Mouse (Mus musculus): ENCODE measurements around the gene Gpn1. TPM values are rescaled to one million over a fixed set of nuclear protein-coding genes. Genes with fewer than 3 reads are reported as not detected.

Gpn1 gene
- polyA plus RNA-seq (2021), result 37.4 TPM

DNA sequence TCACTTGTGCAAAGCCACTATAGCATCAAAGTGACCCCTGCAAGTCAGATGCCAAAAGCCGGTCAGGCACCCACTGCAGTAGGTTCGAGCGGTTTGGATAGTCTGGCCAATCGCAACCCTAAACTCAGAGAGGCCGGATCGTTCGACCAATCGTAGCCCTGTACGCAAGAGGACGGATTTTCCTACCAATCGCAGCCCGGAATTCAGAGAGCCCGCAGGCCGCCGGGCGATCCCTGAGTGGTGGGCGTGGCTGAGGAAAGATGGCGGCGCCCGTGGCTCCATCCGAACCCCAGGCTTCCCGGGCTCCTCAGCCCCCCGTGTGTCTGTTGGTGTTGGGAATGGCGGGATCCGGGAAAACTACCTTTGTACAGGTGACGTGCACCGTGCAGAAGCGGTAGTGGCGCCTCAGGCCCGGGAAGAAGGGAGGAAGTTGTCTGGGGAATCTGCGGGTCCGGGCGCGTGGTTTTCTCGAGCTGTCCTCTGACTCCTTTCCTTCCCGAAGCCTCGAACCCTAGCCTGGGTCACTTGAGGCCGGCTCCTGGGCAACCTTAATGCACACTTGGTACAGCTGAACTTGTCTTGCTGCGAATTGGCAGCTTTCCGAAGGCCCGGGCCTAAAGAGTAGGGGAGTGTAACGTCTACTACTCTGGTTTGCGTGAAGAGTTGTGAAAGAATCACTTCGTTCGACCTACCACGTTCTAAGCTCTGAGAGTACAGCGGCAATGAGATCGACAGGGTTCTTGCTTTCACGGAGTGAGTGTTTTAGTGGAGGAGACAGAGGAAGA lies at the start of gene Gpn1:
Gene Gpn1 (plus strand): TSS at position 229 of the 785 bp plus-strand sequence.
- in situ Hi-C loops (cut with MboI; ENCODE audit: low pct_unique_long_range_greater_than_20kb), result no loop called here
- POLR2A ChIA-PET, result no interaction called here
- CTCF ChIA-PET, result no interaction called here

DNA sequence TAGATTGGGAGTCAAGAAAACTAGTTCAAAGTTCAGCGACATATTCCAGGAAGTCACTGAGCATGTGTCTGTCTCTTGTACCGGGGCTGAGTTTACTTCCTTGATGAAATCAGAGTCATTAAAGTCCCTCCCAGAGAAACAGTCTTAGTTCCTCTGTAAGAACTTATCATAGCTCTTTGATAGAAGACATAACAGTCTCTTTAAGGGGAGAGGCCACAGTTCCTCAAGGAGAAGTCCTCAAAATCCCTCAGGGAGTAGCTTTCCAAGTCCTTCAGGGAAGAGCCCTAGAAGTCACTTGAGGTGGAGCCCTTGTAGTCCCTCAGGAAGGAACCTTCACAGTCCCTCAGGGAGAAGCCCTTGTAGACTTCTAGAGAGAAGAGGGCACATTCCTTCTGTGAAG lies 43.2 kb upstream of the Gpn1 start:
- H3K27me3 ChIP-seq, result peaks cover 5% of the 10 kb centered on the region
- ChIA-PET POLR2A (no interaction called here), CTCF (no interaction called here)
- ATAC-seq (no peak), DNase-seq (ENCODE audit: low read depth, low spot score) (no peak)
- no peak for TF ChIP-seq CTCF (IDR thresholded peaks at IDR 0.05)
- in situ Hi-C loops (cut with MboI; ENCODE audit: low pct_unique_long_range_greater_than_20kb), result no loop called here

More for the DNA sequence above, at the start of gene Gpn1:
- ATAC-seq (peak; percentile 99), DNase-seq (ENCODE audit: low read depth, low spot score) (peak; percentile 70)
- peaks cover 13% of the 10 kb centered on the region for H3K27me3 ChIP-seq
- TF ChIP-seq CTCF (IDR thresholded peaks at IDR 0.05), result no peak

DNA sequence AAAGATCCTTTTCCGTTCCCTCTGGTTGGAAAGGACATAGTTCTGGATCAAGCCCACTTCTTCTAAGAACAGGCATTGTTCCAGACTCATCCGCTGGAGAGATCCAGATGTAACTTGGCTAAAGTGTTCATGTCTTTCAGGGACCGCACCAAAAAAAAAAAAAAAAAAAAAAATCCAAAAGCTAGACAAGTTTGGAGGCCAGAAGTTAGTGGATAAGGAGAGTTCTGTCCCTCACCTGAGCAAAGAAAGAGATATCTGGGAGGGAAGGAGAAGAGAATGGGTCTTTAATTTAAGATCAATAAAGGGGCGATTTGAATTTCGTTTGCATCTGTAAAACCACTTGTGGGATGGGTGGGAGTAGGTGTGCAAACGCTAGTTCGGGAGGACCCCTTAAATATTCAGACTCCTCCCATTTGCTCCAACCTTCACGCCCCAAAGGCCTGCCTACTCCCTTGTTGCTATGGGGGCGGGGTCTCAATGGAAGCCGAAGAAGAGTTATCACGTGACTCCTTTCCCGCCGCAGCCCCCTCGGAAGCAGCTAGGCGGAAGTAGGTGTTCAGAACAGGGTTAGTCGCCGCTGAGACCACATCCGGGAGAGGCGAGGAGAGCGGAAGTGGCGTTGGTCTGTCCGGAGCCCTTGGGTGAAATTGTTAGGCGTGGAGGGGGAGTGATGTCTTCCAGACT lies 42.5 kb upstream of the Gpn1 start, which contains the start of gene Zfp512:
Gene Zfp512 (plus strand): TSS at position 554 of the 684 bp plus-strand sequence.
- ChIA-PET POLR2A (interaction anchor here (0.6 to 0.7 kb wide), 4 partner anchors 16 to 1639 kb away, joined by 3 to 7 read pairs (median 4); no protein-coding TSS in a partner anchor), CTCF (interaction anchor here (2.5 kb wide), 1 partner anchor 18 kb away, joined by 11 read pairs; no protein-coding TSS in a partner anchor)
- TF ChIP-seq CTCF (IDR thresholded peaks at IDR 0.05), result no peak
- peaks cover 5% of the 10 kb centered on the region for H3K27me3 ChIP-seq
- DNase-seq (ENCODE audit: low read depth, low spot score) (peak; percentile 43), ATAC-seq (peak; percentile 74)
- in situ Hi-C loops (cut with MboI; ENCODE audit: low pct_unique_long_range_greater_than_20kb), result no loop called here

DNA sequence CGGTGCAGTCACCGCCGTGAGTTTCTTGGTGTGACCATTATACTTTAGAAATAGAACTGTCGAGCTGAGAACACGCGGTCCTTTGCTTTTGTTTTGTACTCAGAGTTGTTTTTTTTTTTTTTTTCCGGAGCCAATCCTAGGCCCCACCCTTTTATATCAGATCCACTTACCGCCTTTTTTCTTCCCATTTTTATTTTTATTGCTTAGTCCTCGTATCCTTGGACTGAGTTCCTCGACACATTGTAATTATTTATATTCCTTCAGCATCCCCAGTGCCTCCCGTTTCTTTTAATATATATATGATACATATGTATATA lies 42.0 kb upstream of the Gpn1 start:
- POLR2A ChIA-PET, result interaction anchor here (0.7 kb wide), 1 partner anchor 1639 kb away, joined by 7 read pairs; no protein-coding TSS in a partner anchor

DNA sequence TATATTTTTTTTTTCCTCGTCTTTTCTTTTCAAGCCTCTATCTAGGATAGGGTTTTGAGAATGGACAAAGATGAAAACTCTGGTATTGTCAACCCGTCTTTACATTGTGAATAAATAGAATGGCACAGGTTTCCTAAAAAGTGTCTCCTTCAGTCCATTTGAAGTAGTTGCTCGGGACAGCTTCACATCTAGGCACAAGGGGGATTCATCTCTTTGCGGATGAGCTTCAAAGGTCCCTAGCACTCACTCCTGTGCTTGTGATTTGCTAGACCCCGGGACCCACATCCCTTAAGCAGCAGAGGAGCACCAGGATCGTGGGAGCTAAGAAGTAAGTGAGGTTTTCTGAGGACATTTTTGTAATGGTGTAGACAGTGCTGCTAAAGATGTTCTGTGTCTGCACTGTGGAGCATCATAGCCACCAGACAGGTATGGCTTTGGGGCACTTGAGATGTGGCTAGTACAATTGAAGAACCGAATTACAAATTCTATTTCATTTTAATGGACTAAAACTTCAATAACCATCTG lies 41.6 kb upstream of the Gpn1 start:
- peaks cover 5% of the 10 kb centered on the region for H3K27me3 ChIP-seq
- no peak for ATAC-seq
- in situ Hi-C loops (cut with MboI; ENCODE audit: low pct_unique_long_range_greater_than_20kb), result no loop called here
- ChIA-PET POLR2A (no interaction called here), CTCF (interaction anchor here (2.5 kb wide), 1 partner anchor 17 kb away, joined by 11 read pairs; no protein-coding TSS in a partner anchor)
- DNase-seq (ENCODE audit: low read depth, low spot score), result no peak
- no peak for TF ChIP-seq CTCF (IDR thresholded peaks at IDR 0.05)

More for the DNA sequence above, 42.0 kb upstream of the Gpn1 start:
- H3K27me3 ChIP-seq, result peaks cover 5% of the 10 kb centered on the region
- DNase-seq (ENCODE audit: low read depth, low spot score), result no peak
- CTCF ChIA-PET, result interaction anchor here (2.5 kb wide), 1 partner anchor 18 kb away, joined by 11 read pairs; no protein-coding TSS in a partner anchor
- ATAC-seq, result no peak
- in situ Hi-C loops (cut with MboI; ENCODE audit: low pct_unique_long_range_greater_than_20kb), result no loop called here
- TF ChIP-seq CTCF (IDR thresholded peaks at IDR 0.05), result no peak

DNA sequence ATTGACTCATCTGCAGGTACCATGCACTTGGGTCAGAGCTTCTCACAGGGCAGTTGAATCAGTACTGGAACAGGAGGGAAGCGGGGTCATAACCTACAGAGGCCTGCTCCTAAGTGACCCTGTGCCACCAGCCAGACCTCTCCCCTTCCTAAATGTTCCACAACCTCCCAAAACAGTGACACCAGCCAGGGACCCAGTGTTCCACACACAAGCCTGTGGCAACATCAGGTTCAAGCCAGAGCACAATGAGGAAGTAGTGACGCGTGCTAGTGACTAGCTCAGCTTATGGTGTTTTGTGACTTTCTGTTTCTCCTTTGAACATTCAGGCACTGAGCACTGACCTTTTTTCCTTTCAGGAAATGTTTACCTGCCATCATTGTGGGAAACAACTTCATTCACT lies 26.7 kb upstream of the Gpn1 start:
- H3K27me3 ChIP-seq, result no peaks in the 10 kb centered on the region
- ATAC-seq (no peak), DNase-seq (ENCODE audit: low read depth, low spot score) (no peak)
- TF ChIP-seq CTCF (IDR thresholded peaks at IDR 0.05), result no peak
- in situ Hi-C loops (cut with MboI; ENCODE audit: low pct_unique_long_range_greater_than_20kb), result no loop called here
- POLR2A ChIA-PET, result interaction anchor here (0.6 to 1.1 kb wide), 2 partner anchors 16 to 308 kb away, joined by 3 to 4 read pairs; partner anchors contain the start of gene Zfp512
- CTCF ChIA-PET, result interaction anchor here (7.0 kb wide), 1 partner anchor 12 kb away, joined by 39 read pairs; no protein-coding TSS in a partner anchor

DNA sequence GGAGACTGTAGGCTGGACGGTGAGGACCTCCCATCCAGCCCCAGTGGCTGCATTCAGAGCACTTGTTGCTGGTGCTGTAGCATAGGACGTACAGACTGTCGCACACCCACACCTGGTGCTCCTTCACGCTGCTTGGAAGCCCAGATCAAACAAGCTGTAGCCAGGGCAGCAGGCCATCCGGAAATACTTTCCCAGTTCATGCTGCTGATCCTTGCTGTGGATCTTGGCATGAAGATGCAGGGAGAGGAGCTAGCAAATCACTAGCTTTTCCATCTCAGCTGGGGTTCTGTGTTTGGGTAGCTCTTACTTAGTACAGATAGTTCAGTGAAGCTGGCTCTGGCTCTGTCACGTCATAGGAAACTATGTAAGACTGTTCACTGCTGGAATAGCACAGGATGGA lies 24.8 kb upstream of the Gpn1 start:
- no peak for TF ChIP-seq CTCF (IDR thresholded peaks at IDR 0.05)
- H3K27me3 ChIP-seq, result no peaks in the 10 kb centered on the region
- in situ Hi-C loops (cut with MboI; ENCODE audit: low pct_unique_long_range_greater_than_20kb), result no loop called here
- ATAC-seq (no peak), DNase-seq (ENCODE audit: low read depth, low spot score) (no peak)
- ChIA-PET CTCF (interaction anchor here (3.2 to 7.0 kb wide), 2 partner anchors 10 to 16 kb away, joined by 11 to 39 read pairs; partner anchors contain the start of gene Zfp512), POLR2A (interaction anchor here (0.6 kb wide), 1 partner anchor 1048 kb away, joined by 4 read pairs; no protein-coding TSS in a partner anchor)

DNA sequence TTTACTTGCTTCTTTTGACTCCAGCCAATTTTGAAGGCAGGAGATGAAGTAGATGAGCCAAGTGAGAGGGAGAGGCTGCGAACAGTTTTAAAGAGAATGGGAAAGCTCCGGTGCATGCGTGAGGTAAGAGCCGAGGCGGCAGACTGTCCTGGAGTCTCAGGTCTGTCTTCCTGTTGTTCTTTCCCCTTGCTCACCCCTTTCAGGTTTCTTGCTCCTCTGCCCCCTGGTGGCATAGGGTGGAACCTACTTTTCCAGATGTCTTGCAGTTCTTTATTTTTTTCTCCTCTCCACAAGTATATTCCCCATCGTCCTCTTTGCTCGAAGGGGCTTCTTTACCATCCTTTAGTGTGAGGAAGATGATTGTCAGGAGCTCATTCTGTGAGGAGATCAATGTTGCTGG lies 24.2 kb upstream of the Gpn1 start:
- in situ Hi-C loops (cut with MboI; ENCODE audit: low pct_unique_long_range_greater_than_20kb), result no loop called here
- POLR2A ChIA-PET, result no interaction called here
- no peaks in the 10 kb centered on the region for H3K27me3 ChIP-seq
- TF ChIP-seq CTCF (IDR thresholded peaks at IDR 0.05), result peak; percentile 81
- CTCF ChIA-PET, result interaction anchor here (3.2 to 7.0 kb wide), 2 partner anchors 10 to 17 kb away, joined by 11 to 39 read pairs; partner anchors contain the start of gene Zfp512
- ATAC-seq (no peak), DNase-seq (ENCODE audit: low read depth, low spot score) (no peak)

DNA sequence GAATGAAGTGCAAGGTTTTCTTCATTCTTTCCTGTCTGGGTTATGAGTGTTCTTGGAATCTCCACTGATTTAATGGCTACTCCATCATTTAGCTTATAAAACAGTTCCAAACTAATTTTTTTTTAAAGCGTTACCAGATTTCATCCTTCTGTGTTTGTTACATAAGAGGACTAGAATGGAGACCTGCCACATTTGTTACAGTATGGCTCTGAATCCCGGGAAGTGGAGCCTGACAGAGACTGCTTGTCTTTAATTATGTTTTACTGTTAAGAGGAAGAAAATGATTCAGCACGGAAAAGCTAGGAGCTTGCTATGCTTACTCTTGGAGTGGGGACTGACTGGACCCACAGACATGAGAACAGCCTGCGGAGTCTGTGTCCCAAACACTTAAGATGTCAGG lies 14.0 kb upstream of the Gpn1 start:
- no peak for DNase-seq (ENCODE audit: low read depth, low spot score)
- TF ChIP-seq CTCF (IDR thresholded peaks at IDR 0.05), result no peak
- H3K27me3 ChIP-seq, result no peaks in the 10 kb centered on the region
- ChIA-PET CTCF (interaction anchor here (6.4 kb wide), 1 partner anchor 12 kb away, joined by 39 read pairs; no protein-coding TSS in a partner anchor), POLR2A (interaction anchor here (0.6 kb wide), 1 partner anchor 1100 kb away, joined by 3 read pairs; no protein-coding TSS in a partner anchor)
- in situ Hi-C loops (cut with MboI; ENCODE audit: low pct_unique_long_range_greater_than_20kb), result no loop called here
- no peak for ATAC-seq

DNA sequence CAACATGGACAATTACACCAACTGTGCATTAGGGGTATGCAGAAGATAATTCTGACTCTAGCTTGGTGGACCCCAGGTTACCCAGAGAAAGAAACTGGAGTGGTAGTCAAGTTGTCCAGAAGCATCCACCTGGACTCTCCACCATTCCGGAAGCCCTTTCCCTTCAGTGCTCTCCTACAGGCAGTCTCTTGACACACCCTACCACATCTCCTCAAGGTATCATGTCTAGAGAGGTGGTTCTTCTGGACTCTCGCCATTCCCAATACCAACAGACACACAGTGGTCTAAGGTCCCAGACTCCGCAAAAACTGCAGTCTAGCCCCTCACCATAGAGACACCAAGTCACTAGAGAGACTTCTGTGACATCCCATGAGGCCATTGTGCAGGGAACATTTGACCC lies 9.1 kb upstream of the Gpn1 start, which contains the start of gene 4930548H24Rik:
Gene 4930548H24Rik (plus strand): TSS at position 301 of the 400 bp plus-strand sequence.
- CTCF ChIA-PET, result no interaction called here
- no peak for ATAC-seq
- in situ Hi-C loops (cut with MboI; ENCODE audit: low pct_unique_long_range_greater_than_20kb), result no loop called here
- no peak for DNase-seq (ENCODE audit: low read depth, low spot score)
- no peak for TF ChIP-seq CTCF (IDR thresholded peaks at IDR 0.05)
- POLR2A ChIA-PET, result no interaction called here
- peaks cover 8% of the 10 kb centered on the region for H3K27me3 ChIP-seq

Measured in Patski (cell line).